Mouse (Mus musculus) thymus, adult 18-20 months (tissue): Measurements from ENCODE around the gene Picalm.
"Not testable (repeated sequence)": the region's sequence is repeated elsewhere in the genome, so short reads cannot be mapped to it uniquely, and the experiment has no call there.

Experiments used
- DNase-seq, 2 experiments: peaks; one replicate each; pipeline ENCODE4 v3.0.0; 2022; ENCODE audit warnings: mixed read lengths in 2 of 2

Gene Picalm

GRCm38 (mm10) chr7:90218122-90218521, 88.1 kb downstream of the Picalm start:
- no peak for DNase-seq

GRCm38 (mm10) chr7:90221487-90221886, 91.5 kb downstream of the Picalm start:
- no peak for DNase-seq

GRCm38 (mm10) chr7:90228075-90228474, 98.1 kb downstream of the Picalm start:
- no peak for DNase-seq

- not testable (repeated sequence) for DNase-seq
Measured at GRCm38 (mm10) chr7:90228884-90229283, 98.9 kb downstream of the Picalm start.

GRCm38 (mm10) chr7:90231431-90231830, 101.4 kb downstream of the Picalm start:
- DNase-seq: no peak

- DNase-seq: no peak
Measured at GRCm38 (mm10) chr7:90233921-90234320, 103.9 kb downstream of the Picalm start.

GRCm38 (mm10) chr7:90236289-90236905, 106.4 kb downstream of the Picalm start:
- DNase-seq: no peak

- no peak for DNase-seq
Measured at GRCm38 (mm10) chr7:90243151-90243550, 113.1 kb downstream of the Picalm start.

GRCm38 (mm10) chr7:90243643-90244042, 113.6 kb downstream of the Picalm start:
- no peak for DNase-seq

- no peak for DNase-seq
Measured at GRCm38 (mm10) chr7:90252946-90253345, 122.9 kb downstream of the Picalm start.

GRCm38 (mm10) chr7:90258701-90259100, 128.7 kb downstream of the Picalm start:
- DNase-seq: no peak

- no peak for DNase-seq
Measured at GRCm38 (mm10) chr7:90259899-90260298, 129.9 kb downstream of the Picalm start.

- no peak for DNase-seq
Measured at GRCm38 (mm10) chr7:90261902-90262599, 132.0 kb downstream of the Picalm start.
